Mouse (Mus musculus): ENCODE results near the gene Gm37240. TPM values are rescaled to one million over a fixed set of nuclear protein-coding genes. Genes with fewer than 3 reads are reported as not detected.

Gene Gm37240
- total RNA-seq, 2 experiments from 2014 or later: 2.6 to 3.2 TPM

DNA sequence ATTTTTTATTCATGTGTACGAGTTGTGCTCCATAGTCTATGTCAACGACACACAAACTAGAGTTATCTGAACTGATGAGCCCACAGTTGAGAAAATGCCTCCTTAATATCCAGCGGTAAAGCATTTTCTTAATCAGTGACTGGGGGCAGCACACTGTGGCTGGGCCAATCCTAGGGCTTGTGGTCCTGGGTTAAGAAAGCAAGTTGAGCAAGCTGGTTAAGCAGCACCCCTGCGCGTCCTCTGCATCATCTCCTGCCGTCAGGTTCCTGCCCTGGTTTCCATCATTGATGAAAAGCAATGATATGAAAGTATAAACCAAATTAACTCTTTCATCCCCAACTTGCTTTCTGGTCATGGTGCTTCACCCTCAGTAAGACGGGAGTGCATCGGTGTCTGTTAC is 1394.7 kb downstream of the Gm37240 start:
- no peak for DNase-seq (ENCODE audit: extremely low spot score in 1 of 2, low spot score in 2 of 2)
- intact Hi-C loops (cut with DNase I): no loop called here

DNA sequence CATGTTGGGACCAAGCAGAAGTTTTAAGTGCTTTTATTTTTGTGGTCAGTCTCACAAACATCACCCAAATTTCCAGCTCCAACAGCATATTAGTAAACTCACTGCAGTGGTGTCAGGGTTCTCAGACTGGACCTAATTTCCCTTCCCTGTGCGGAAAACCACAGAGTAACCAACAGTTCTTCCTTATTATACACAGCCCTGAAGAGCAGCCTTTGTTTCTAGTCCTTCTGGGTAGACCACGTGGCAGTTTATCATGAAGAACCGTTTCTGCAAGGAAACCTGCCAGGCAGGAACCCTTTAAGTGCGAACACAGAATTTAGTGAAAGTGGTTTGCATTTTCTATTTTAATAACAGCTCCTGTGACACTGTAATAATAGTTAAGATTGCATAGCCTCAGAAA is 1395.2 kb downstream of the Gm37240 start:
- DNase-seq (ENCODE audit: extremely low spot score in 1 of 2, low spot score in 2 of 2): no peak
- intact Hi-C loops (cut with DNase I): no loop called here

GRCm38 (mm10) chr3:84488716-84489115 is 1398.6 kb downstream of the Gm37240 start:
- DNase-seq (ENCODE audit: extremely low spot score in 1 of 2, low spot score in 2 of 2): no peak
- intact Hi-C loops (cut with DNase I): no loop called here

GRCm38 (mm10) chr3:84484891-84485290 is 1402.4 kb downstream of the Gm37240 start:
- no peak for DNase-seq (ENCODE audit: extremely low spot score in 1 of 2, low spot score in 2 of 2)
- intact Hi-C loops (cut with DNase I): loop anchor here (5.0 kb wide), 1 partner anchor 133 kb away; no protein-coding TSS in a partner anchor

- no peak for DNase-seq (ENCODE audit: extremely low spot score in 1 of 2, low spot score in 2 of 2)
- intact Hi-C loops (cut with DNase I): loop anchor here (5.0 kb wide), 1 partner anchor 132 kb away; no protein-coding TSS in a partner anchor
These were observed 1403.0 kb downstream of the Gm37240 start for GRCm38 (mm10) chr3:84484333-84484732.

DNA sequence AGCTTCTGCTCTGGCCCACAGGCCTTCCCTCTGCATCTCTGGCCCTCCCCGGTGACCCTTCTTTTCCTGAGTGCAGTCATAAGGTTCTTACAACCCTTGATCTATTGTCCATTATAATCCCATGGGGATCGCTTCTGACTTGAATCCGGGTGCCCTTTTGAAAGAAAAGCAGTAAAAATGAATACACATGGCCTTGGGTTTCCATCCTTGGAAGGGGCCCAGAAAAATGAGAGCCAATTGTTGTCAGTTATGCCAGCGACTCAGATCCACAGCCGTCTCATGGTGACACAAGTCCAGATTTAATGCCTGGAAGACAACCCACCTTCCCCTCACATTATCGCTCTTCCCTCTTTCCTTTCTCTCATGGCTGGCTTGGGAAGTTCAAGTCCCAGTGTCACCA is 1405.2 kb downstream of the Gm37240 start:
- intact Hi-C loops (cut with DNase I): loop anchor here (5.0 kb wide), 1 partner anchor 130 kb away; no protein-coding TSS in a partner anchor
- no peak for DNase-seq (ENCODE audit: extremely low spot score in 1 of 2, low spot score in 2 of 2)

GRCm38 (mm10) chr3:84481104-84481503 is 1406.2 kb downstream of the Gm37240 start:
- intact Hi-C loops (cut with DNase I): loop anchor here (5.0 kb wide), 1 partner anchor 129 kb away; no protein-coding TSS in a partner anchor
- peak in 1 of 2 experiments; percentile 52 for DNase-seq (ENCODE audit: extremely low spot score in 1 of 2, low spot score in 2 of 2)

GRCm38 (mm10) chr3:84480006-84480897 is 1407.1 kb downstream of the Gm37240 start, which contains the start of gene Fhdc1:
Fhdc1 (minus strand) TSS chr3:84480429.
- peak in 1 of 2 experiments; percentile 51 for DNase-seq (ENCODE audit: extremely low spot score in 1 of 2, low spot score in 2 of 2)
- intact Hi-C loops (cut with DNase I): loop anchor here (5.0 kb wide), 1 partner anchor 128 kb away; no protein-coding TSS in a partner anchor

DNA sequence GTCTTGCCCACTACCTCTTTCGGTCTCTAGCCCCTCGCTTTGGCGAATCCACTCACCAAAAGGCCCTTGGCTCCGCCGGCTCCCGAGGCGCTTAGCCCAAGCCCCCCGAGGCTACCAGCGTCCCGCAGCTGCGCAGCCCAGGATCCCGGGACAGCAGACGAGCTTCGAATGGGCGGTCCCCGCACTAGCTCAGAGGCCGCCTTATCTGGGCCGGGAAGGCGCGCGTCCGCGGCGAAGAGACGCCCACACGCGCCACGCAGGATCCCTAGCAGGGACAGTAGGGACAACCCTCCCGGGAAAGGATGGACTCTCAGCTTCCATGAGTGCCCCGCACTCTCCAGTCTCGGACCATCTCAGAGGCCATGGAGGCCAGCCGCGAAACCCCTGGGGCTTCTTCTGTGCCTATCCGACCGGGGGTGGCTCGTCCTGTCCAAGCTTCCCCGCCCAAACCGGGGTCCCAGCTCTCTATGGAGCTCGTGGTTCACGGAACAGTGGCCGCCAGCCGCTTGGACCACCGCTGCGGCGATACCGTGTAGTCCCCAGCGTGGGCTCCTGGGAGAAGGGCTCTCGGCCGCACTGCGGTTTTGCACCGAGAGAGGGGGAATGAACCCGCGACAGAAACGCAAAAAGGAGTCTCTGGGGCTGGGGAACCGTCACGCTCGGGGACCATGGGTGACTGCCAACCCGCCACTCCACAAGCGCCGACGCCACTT is 1407.9 kb downstream of the Gm37240 start:
- peak in 1 of 2 experiments; percentile 61 for DNase-seq (ENCODE audit: extremely low spot score in 1 of 2, low spot score in 2 of 2)
- intact Hi-C loops (cut with DNase I): loop anchor here (5.0 kb wide), 1 partner anchor 127 kb away; no protein-coding TSS in a partner anchor

DNA sequence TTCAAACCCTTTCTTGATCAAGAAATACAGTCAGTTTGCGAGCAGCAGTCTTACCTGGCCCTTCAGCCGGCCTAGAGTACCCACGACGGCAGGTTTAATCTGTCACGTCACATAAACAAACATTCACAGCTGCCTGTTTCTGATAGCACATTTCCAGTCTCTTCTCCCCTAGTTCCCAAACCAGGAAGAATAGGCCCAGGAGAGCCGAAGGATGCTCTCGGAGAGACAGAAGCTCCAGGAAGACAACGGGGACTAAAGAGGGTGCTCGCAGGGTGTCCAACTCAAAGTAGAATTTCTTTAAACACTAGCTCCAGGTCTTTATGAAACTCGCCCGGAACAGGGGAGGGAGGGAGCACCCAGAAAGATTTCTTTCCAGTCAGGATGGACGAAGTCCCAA is 1408.4 kb downstream of the Gm37240 start:
- DNase-seq (ENCODE audit: extremely low spot score in 1 of 2, low spot score in 2 of 2): no peak
- intact Hi-C loops (cut with DNase I): no loop called here

DNA sequence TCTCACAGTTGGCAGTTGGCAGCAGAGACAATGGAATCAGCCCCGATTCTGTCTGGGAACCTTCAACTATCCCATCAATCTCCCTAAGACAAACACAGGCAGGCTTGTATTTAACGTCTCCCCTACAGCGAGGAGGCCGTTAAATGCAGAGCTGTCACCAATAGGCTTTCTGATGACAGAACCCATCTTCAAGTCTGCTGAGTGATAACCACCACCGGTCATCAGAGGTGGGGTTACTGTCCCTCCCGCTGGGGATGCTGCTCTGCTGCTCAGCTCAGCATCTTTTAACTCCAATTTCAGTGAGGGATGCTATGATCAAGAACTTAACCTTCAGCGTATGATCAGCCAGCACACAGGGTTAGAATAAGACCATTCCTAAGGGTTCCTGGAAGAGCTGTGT is 1409.1 kb downstream of the Gm37240 start:
- intact Hi-C loops (cut with DNase I): no loop called here
- no peak for DNase-seq (ENCODE audit: extremely low spot score in 1 of 2, low spot score in 2 of 2)

GRCm38 (mm10) chr3:84477498-84477897 is 1409.8 kb downstream of the Gm37240 start:
- intact Hi-C loops (cut with DNase I): no loop called here
- no peak for DNase-seq (ENCODE audit: extremely low spot score in 1 of 2, low spot score in 2 of 2)

GRCm38 (mm10) chr3:84474981-84475775 is 1412.1 kb downstream of the Gm37240 start:
- intact Hi-C loops (cut with DNase I): no loop called here
- DNase-seq (ENCODE audit: extremely low spot score in 1 of 2, low spot score in 2 of 2): no peak

DNA sequence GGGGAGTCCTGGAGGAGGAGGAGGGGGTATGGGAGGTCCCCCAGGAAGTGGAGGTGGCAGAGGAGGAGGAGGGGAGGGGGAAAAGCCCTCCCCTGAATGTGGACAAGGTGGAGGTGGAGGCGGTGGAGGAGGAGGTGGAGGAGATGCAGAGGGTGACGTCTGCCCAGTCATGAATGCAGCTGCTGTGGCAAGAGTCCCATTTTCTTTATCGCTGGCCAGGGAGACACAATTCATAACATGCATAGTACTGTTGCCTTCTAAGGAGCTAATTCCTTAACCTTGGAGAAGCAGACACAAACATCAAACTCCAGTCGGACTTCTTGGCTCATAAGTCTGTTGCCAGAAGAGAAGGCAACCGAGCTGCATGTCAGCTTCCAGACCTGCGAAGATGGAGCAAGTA is 1412.9 kb downstream of the Gm37240 start:
- DNase-seq (ENCODE audit: extremely low spot score in 1 of 2, low spot score in 2 of 2): no peak
- intact Hi-C loops (cut with DNase I): no loop called here

GRCm38 (mm10) chr3:84472955-84473354 is 1414.4 kb downstream of the Gm37240 start:
- intact Hi-C loops (cut with DNase I): no loop called here
- no peak for DNase-seq (ENCODE audit: extremely low spot score in 1 of 2, low spot score in 2 of 2)

DNA sequence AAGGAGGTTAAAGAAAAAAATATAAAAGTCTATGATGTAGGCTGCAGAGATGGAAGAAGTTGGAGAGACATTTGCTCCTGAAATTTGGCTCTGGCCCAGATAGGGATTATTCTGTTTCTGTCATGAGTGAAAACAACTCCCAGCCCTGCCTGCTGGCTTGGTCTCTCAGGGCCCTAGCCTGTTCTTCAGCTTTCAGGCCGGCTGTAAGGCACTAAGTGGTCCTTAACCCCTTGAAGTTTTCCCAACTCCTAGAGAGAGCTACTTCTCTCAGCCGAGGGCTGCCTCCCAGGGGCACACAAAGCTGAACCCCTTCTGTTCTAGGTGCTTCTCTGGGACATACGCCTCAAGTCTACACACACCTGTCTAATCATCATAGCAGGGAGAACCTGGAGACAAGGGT is 1414.8 kb downstream of the Gm37240 start:
- no peak for DNase-seq (ENCODE audit: extremely low spot score in 1 of 2, low spot score in 2 of 2)
- intact Hi-C loops (cut with DNase I): no loop called here

DNA sequence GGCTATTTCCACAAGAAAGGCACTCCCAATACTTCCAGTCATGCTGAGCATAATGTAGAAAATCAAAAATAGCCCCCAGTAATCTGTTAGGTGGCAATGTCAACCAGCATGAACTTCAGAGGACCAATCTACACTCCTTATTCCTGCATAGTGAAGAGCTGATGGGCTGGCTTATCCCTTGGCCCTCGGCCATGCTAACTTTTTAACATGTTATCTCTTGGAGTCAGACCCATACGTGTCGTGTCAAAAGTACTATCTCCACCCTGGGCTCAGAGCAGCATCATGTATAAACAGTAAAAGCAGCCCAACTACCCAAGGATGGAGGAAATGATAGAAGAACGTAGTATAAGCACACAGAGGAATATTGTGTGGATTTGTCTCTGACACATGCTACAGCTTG is 1416.2 kb downstream of the Gm37240 start:
- intact Hi-C loops (cut with DNase I): no loop called here
- no peak for DNase-seq (ENCODE audit: extremely low spot score in 1 of 2, low spot score in 2 of 2)

GRCm38 (mm10) chr3:84468111-84468453 is 1419.2 kb downstream of the Gm37240 start:
- DNase-seq (ENCODE audit: extremely low spot score in 1 of 2, low spot score in 2 of 2): no peak
- intact Hi-C loops (cut with DNase I): no loop called here
